Mouse (Mus musculus) stomach, postnatal 0 days (tissue): ENCODE data around the gene Hoxc11. TPM values are rescaled to one million over a fixed set of nuclear protein-coding genes. Genes with fewer than 3 reads are reported as not detected.

Experiments
- ATAC-seq: fragments of 200-750 bp; cut with Nextera tagmentation; 2 replicates; pipeline ENCODE4 v1.8.0; 2017; ENCODE audit not compliant: low FRiP score, low TSS enrichment
- DNase-seq: peaks from one replicate; pipeline ENCODE4 v3.0.0-alpha.2; 2016; ENCODE audit warnings: low spot score
- H3K27ac ChIP-seq: fragments of 300-500 bp; sonication (generic); replicated peaks from 2 replicates; pipeline ENCODE4 v1.5.1; 2014; ENCODE audit warnings: mild to moderate bottlenecking, control low read depth
- H3K27me3 ChIP-seq: fragments of 300-500 bp; sonication (generic); 2 replicates; pipeline ENCODE4 v1.6.1; 2014; ENCODE audit warnings: low read length; ENCODE audit not compliant: control insufficient read depth, insufficient read depth
- H3K36me3 ChIP-seq: fragments of 300-500 bp; sonication (generic); 2 replicates; pipeline ENCODE4 v1.6.1; 2014; ENCODE audit warnings: low read length, mixed read lengths; ENCODE audit not compliant: control insufficient read depth, insufficient read depth
- H3K4me1 ChIP-seq: fragments of 300-500 bp; sonication (generic); replicated peaks from 2 replicates; pipeline ENCODE4 v1.6.1; 2014; ENCODE audit warnings: antibody characterized with exemption; ENCODE audit not compliant: control insufficient read depth, insufficient read depth
- H3K4me2 ChIP-seq: fragments of 300-500 bp; sonication (generic); replicated peaks from 2 replicates; pipeline ENCODE4 v1.6.1; 2014; ENCODE audit warnings: low read depth, mild to moderate bottlenecking, control low read depth, moderate library complexity
- H3K4me3 ChIP-seq: fragments of 300-500 bp; sonication (generic); 2 replicates; pipeline ENCODE4 v1.5.1; 2014; ENCODE audit warnings: low read depth, low read length, control low read depth
- H3K9ac ChIP-seq: fragments of 300-500 bp; sonication (generic); 2 replicates; pipeline ENCODE4 v1.6.1; 2014; ENCODE audit warnings: mild to moderate bottlenecking, low read length, control low read depth, mixed read lengths
- H3K9me3 ChIP-seq: fragments of 300-500 bp; sonication (generic); 2 replicates; pipeline ENCODE4 v1.6.1; 2016; ENCODE audit warnings: low read length; ENCODE audit not compliant: control insufficient read depth
- CTCF ChIP-seq: IDR thresholded peaks from 2 replicates; pipeline ENCODE4 v1.5.1; 2016; ENCODE audit warnings: antibody characterized with exemption, low read depth, mild to moderate bottlenecking, moderate library complexity
- EP300 ChIP-seq: optimal IDR thresholded peaks from 2 replicates; pipeline ENCODE3; 2016; ENCODE audit warnings: antibody characterized with exemption
- WGBS: fragments of 180-500 bp; shearing (Covaris S2); extraction: QIAGEN DNeasy Blood & Tissue Kit; methylation state at CpG from one replicate; pipeline ENCODE4 v1.1.7; 2014; 5-methylcytosine and 5-hydroxymethylcytosine counted together
- polyA plus RNA-seq: library from polyadenylated mRNA; unstranded; fragments of >200 nt; fragmentation: Nextera tagmentation; extraction: Ambion mirVana; gene quantifications from 2 replicates; pipeline ENCODE4 v1.2.1, GENCODE M21; 2015

The Hoxc11 gene
- polyA plus RNA-seq, 1 experiment from 2014 or later = not detected

GRCm38 (mm10) chr15:102978615-102979515 lies 24.6 kb downstream of the Hoxc11 start:
- no peak for ATAC-seq
- Histone ChIP-seq H3K4me1 (no peaks in the 10 kb centered on the region), H3K36me3 (no peaks in the 10 kb centered on the region), H3K27ac (no peak overlapping the region), H3K27me3 (peaks cover 52% of the 10 kb centered on the region), H3K4me2 (no peak overlapping the region), H3K9ac (no peak overlapping the region), H3K4me3 (no peak overlapping the region), H3K9me3 (no peaks in the 10 kb centered on the region)
- no peak for TF ChIP-seq EP300
- TF ChIP-seq CTCF = no peak
- 15% methylated on average over 13 of the region's 13 CpGs for WGBS
- DNase-seq = no peak

GRCm38 (mm10) chr15:102979936-102980335 lies 25.7 kb downstream of the Hoxc11 start:
- H3K36me3 ChIP-seq = no peaks in the 10 kb centered on the region
- H3K27ac ChIP-seq = no peak overlapping the region
- WGBS = 0% methylated on average over 1 of the region's 1 CpGs
- TF ChIP-seq CTCF (no peak), EP300 (no peak)
- DNase-seq (no peak), ATAC-seq (no peak)
- H3K9me3 ChIP-seq = no peaks in the 10 kb centered on the region
- peaks cover 48% of the 10 kb centered on the region for H3K27me3 ChIP-seq
- H3K4me2 ChIP-seq = no peak overlapping the region
- H3K4me3 ChIP-seq = no peak overlapping the region
- no peak overlapping the region for H3K9ac ChIP-seq
- H3K4me1 ChIP-seq = no peaks in the 10 kb centered on the region

- Histone ChIP-seq H3K4me1 (no peaks in the 10 kb centered on the region), H3K9me3 (no peaks in the 10 kb centered on the region), H3K27me3 (peaks cover 46% of the 10 kb centered on the region), H3K9ac (no peak overlapping the region), H3K4me3 (no peak overlapping the region), H3K27ac (no peak overlapping the region), H3K4me2 (no peak overlapping the region), H3K36me3 (no peaks in the 10 kb centered on the region)
- no peak for ATAC-seq
- TF ChIP-seq EP300 = no peak
- TF ChIP-seq CTCF = no peak
- WGBS = 5% methylated on average over 11 of the region's 11 CpGs
- no peak for DNase-seq
These were observed 26.1 kb downstream of the Hoxc11 start for GRCm38 (mm10) chr15:102980352-102980751.

GRCm38 (mm10) chr15:102980912-102981311 lies 26.7 kb downstream of the Hoxc11 start:
- Histone ChIP-seq H3K27me3 (peaks cover 45% of the 10 kb centered on the region), H3K9me3 (no peaks in the 10 kb centered on the region), H3K27ac (no peak overlapping the region), H3K36me3 (no peaks in the 10 kb centered on the region), H3K9ac (no peak overlapping the region), H3K4me1 (no peaks in the 10 kb centered on the region), H3K4me2 (no peak overlapping the region; the same call in 1 of the 2 replicates), H3K4me3 (peak overlapping the region; percentile 29)
- no peak for DNase-seq
- no peak for TF ChIP-seq EP300
- no peak for TF ChIP-seq CTCF
- 1% methylated on average over 14 of the region's 14 CpGs for WGBS
- no peak for ATAC-seq

- no peaks in the 10 kb centered on the region for H3K9me3 ChIP-seq
- peaks cover 43% of the 10 kb centered on the region for H3K27me3 ChIP-seq
- H3K4me1 ChIP-seq = no peaks in the 10 kb centered on the region
- H3K4me3 ChIP-seq = peak overlapping the region; percentile 29
- H3K27ac ChIP-seq = no peak overlapping the region
- no peak for ATAC-seq
- peak overlapping the region; percentile 49 for H3K4me2 ChIP-seq
- no peak for DNase-seq
- H3K9ac ChIP-seq = no peak overlapping the region
- 1% methylated on average over 88 of the region's 88 CpGs for WGBS
- H3K36me3 ChIP-seq = no peaks in the 10 kb centered on the region
- no peak for TF ChIP-seq CTCF
- no peak for TF ChIP-seq EP300
These were observed 27.4 kb downstream of the Hoxc11 start for GRCm38 (mm10) chr15:102981379-102982288.
